Mouse (Mus musculus) kidney, adult 18-20 months (tissue): ENCODE measurements around the gene Exoc3.
A peak's percentile ranks its signal among the peaks of the same experiment; 100 is the strongest.

Source experiments
- DNase-seq: peaks from one replicate; pipeline ENCODE4 v3.0.0; 2021

Exoc3 gene

DNA sequence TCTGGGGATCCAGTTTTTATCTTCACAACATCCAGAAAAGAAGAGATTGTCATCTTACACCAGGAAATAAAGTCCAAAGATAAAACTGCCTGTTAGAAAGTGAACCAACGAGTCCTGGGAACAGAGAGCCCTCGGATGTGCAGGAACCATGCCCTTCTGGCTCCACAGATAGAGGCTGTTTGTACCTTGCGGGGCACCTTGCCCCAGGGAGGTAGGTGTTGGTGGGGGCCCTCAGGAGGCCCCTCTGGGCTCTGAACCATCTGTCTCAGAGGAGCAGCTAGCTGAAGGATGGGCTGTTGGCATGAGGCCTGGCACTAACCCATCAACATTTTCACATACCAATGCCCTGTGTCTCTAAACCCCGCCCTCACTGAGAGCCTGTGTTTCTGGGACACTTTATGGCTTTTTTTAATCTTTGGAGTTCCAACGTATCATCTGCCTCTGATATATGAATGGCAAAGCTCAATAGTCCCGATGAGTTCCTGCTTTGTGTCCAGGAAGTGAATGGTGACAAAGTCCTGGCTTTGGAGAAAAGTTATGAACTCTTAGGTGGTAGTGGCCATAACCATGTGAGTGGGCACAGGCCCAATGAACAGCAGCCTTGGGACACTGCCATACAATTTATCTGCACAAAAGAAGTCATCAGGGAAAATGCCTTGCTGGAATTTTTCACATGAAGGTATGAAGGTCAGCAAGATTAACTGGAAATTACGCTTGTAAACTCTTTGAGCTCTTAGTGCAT is 69.5 kb downstream of the Exoc3 start:
- no peak for DNase-seq

- peak; percentile 65 for DNase-seq
Measured at GRCm38 (mm10) chr13:74129909-74130308, 78.6 kb downstream of the Exoc3 start.

DNA sequence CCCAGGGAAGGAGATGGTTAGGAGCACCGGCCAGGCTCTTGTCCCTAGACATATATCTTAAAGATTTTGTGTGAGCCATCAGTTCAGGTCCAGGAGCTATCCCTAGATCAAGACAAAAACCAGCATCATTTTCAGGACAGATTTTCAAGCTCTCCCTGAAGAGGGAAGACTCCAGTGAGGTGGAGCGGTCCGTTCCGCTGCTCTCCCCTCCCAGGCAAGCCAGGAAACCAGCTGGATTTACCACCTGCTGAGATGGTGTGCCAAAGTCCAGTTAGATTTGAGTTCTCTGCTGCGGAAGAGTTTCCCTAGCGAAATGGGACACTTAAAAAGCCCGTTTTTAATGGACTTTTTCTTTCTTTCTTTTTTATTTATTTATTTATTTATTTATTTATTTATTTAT is 81.0 kb downstream of the Exoc3 start:
- peak; percentile 55 for DNase-seq

- DNase-seq = no peak
Measured at GRCm38 (mm10) chr13:74122632-74123031, 85.9 kb downstream of the Exoc3 start.

GRCm38 (mm10) chr13:74121795-74122330 is 86.7 kb downstream of the Exoc3 start:
- DNase-seq = no peak

- DNase-seq = peak; percentile 81
Measured at GRCm38 (mm10) chr13:74121141-74121602, 87.4 kb downstream of the Exoc3 start, which contains the start of gene Slc9a3. Slc9a3 (plus strand) TSS chr13:74121457.
